Mouse (Mus musculus) cortical plate, adult 2 months (tissue): ENCODE measurements at regions not wholly inside any gene's neighbourhood (a gene's known extent, or its start where the extent isn't known, plus 50 kb on each side); places are given as distances from the start of the nearest gene placed in this dataset.

Experiments used
- CTCF ChIP-seq: fragments of 200-500 bp; IDR thresholded peaks from 2 replicates; pipeline ENCODE4 v1.5.1; 2011; ENCODE audit warnings: mild to moderate bottlenecking, control low read depth, low read length; ENCODE audit not compliant: insufficient read depth; ENCODE audit errors: extremely low read depth
- POLR2A ChIP-seq: fragments of 200-500 bp; IDR thresholded peaks from 2 replicates; pipeline ENCODE4 v1.6.1; 2011; ENCODE audit warnings: mild to moderate bottlenecking, low read length, control low read depth; ENCODE audit not compliant: insufficient read depth; ENCODE audit errors: extremely low read depth

GRCm38 (mm10) chr3:136444598-136444997 lies 118.7 kb upstream of the Bank1 start:
- TF ChIP-seq CTCF (no peak), POLR2A (no peak)
